Mouse (Mus musculus) spleen, adult 2 months (tissue): ENCODE data around the gene 1190005I06Rik. TPM values are rescaled to one million over a fixed set of nuclear protein-coding genes. Genes with fewer than 3 reads are reported as not detected.

ENCODE experiments used
- DNase-seq, 2 experiments: peaks; one replicate each; pipeline versions ENCODE4 v3.0.0 to v3.0.0-alpha.2; 2012 to 2021; ENCODE audit warnings: low spot score in 2 of 2, low read depth in 1 of 2
- H3K27ac ChIP-seq: fragments of 200-500 bp; 2 replicates; pipeline ENCODE4 v1.5.1; 2012; ENCODE audit warnings: low read length, inconsistent platforms; ENCODE audit not compliant: insufficient read depth
- H3K27me3 ChIP-seq: fragments of 200-500 bp; 2 replicates; pipeline ENCODE4 v1.6.1; 2012; ENCODE audit warnings: mild to moderate bottlenecking, moderate library complexity, low read length, inconsistent platforms; ENCODE audit not compliant: control insufficient read depth, insufficient read depth
- H3K36me3 ChIP-seq: fragments of 200-500 bp; 2 replicates; pipeline ENCODE4 v1.6.1; 2012; ENCODE audit warnings: mild to moderate bottlenecking, low read length, inconsistent platforms; ENCODE audit not compliant: control insufficient read depth, insufficient read depth
- H3K4me1 ChIP-seq: fragments of 200-500 bp; 2 replicates; pipeline ENCODE4 v1.6.1; 2011; ENCODE audit warnings: inconsistent platforms; ENCODE audit not compliant: control insufficient read depth, insufficient read depth, insufficient read length
- H3K4me3 ChIP-seq: fragments of 200-500 bp; 2 replicates; pipeline ENCODE4 v1.5.1; 2011; ENCODE audit warnings: mild to moderate bottlenecking, inconsistent platforms; ENCODE audit not compliant: insufficient read depth, insufficient read length; ENCODE audit errors: extremely low read depth
- CTCF ChIP-seq: fragments of 200-500 bp; IDR thresholded peaks from 2 replicates; pipeline ENCODE4 v1.5.1; 2011; ENCODE audit warnings: mild to moderate bottlenecking, inconsistent platforms; ENCODE audit not compliant: insufficient read depth, insufficient read length, insufficient replicate concordance; ENCODE audit errors: extremely low read depth
- POLR2A ChIP-seq: fragments of 200-500 bp; IDR thresholded peaks from 2 replicates; pipeline ENCODE4 v1.6.1; 2011; ENCODE audit warnings: low read depth, low read length, inconsistent platforms
- WGBS: fragments of 180-500 bp; shearing (Covaris S2); methylation state at CpG from one replicate; pipeline ENCODE4 v1.1.7; 2018; 5-methylcytosine and 5-hydroxymethylcytosine counted together
- polyA plus RNA-seq: library from polyadenylated mRNA; depleted of rRNA; stranded (reverse); fragments of >200 nt; gene quantifications from 2 replicates; pipeline ENCODE4 v1.2.3, GENCODE M21; 2012; rRNA removed

1190005I06Rik gene
- polyA plus RNA-seq, 1 experiment: 0.42 TPM

GRCm38 (mm10) chr8:120562680-120563347 lies 84.6 kb downstream of the 1190005I06Rik start:
- peaks cover 21% of the 10 kb centered on the region for H3K36me3 ChIP-seq
- DNase-seq: no peak
- H3K27me3 ChIP-seq: no peaks in the 10 kb centered on the region
- 90% methylated on average over 18 of the region's 18 CpGs for WGBS
- peaks cover 18% of the 10 kb centered on the region; the same call in 1 of the 2 replicates for H3K4me1 ChIP-seq
- peak overlapping the region; percentile 73; the same call in 1 of the 2 replicates for H3K27ac ChIP-seq
- no peak overlapping the region for H3K4me3 ChIP-seq
- TF ChIP-seq POLR2A (no peak), CTCF (no peak)

DNA sequence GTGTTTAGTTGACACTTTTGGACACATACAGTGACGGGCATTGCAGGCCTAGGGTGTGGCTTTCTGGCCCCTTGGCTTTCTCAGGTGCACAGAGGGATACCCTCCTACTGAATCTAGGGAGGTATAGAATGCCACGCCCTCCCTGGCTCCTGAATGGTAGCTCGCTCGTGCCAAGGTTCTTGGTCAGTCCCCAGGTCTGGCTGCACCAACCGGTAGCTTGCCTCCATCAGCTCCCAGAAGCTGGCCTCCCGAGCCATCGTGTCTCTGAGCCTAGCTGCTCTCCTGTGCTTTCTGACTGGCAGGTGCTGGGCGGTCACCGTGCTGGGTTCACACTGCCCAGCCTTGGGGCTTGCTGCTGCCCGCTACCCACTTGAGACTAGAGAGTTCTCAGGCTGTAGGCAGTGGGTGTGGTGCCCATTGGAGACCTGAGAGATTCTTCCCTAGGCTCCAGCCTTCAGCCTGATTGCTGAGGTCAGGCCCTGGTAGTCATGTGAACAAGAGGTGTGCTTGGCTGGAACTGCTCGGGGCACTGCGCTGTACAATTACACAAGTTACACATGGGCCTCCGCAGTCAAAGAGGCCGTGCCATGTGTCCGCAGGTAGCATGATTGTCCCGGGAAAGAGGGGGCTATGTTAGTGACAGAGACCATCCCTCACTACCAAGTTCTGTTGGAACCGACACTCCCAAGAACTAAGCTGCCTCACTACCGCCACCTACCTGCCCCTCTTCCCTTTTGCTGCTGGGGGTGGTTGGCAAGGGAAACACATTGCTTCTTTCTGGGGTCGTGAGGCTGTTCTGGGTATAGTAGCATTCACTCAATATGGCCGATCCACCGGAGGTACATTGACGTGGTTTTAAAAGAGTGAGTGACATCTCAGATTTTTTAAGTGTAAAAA lies 85.6 kb downstream of the 1190005I06Rik start:
- peaks cover 19% of the 10 kb centered on the region; the same call in 1 of the 2 replicates for H3K4me1 ChIP-seq
- H3K27me3 ChIP-seq: no peaks in the 10 kb centered on the region
- TF ChIP-seq CTCF: peak; percentile 26; the same call in 1 of the 2 replicates
- TF ChIP-seq POLR2A: no peak
- 86% methylated on average over 22 of the region's 22 CpGs for WGBS
- H3K36me3 ChIP-seq: peaks cover 12% of the 10 kb centered on the region
- no peak overlapping the region for H3K4me3 ChIP-seq
- no peak for DNase-seq
- H3K27ac ChIP-seq: no peak overlapping the region

DNA sequence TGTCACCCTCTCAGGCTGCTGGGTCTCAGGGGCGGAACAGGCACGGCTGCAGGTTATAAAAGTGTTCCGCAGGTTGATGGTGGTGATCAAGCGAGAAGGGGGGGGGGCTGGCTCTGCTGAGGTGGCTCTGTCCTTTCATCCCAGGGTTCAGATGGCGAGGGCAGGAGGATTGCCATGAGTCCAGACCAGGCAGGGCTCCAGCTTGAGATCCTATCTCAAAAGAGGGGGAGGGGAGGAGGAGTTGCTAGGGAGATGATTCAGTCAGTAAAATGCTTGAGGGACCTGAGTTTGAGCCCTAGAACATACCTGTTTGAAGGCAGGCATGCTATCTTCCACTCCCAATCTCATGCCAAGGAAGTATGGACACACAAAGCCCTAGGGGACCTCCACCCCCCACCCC lies 86.9 kb downstream of the 1190005I06Rik start:
- DNase-seq: no peak
- Histone ChIP-seq H3K36me3 (peaks cover 6% of the 10 kb centered on the region), H3K4me3 (no peak overlapping the region), H3K4me1 (peaks cover 23% of the 10 kb centered on the region; the same call in 1 of the 2 replicates), H3K27ac (no peak overlapping the region), H3K27me3 (no peaks in the 10 kb centered on the region)
- no peak for TF ChIP-seq POLR2A
- TF ChIP-seq CTCF: no peak
- 93% methylated on average over 5 of the region's 5 CpGs for WGBS

DNA sequence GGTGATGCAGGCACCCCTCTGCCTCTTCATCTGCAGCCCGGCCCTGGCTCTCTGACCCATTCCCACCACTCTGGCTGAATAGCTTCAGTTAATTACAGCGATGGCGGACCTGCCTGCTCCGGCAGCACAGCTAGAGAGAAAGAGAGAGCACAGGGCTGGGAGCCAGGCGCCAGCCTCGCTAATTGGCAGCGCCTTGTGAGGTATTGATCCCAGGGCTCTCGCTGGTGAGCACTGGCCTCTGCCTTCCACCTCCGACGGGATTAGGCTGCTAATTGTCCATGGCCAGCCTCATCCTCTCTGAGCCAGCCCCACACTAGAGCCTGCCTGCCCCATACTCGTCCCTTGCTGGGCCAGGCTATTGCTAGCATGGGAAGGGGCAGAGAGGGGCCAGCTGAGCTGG lies 87.8 kb downstream of the 1190005I06Rik start:
- no peak overlapping the region for H3K27ac ChIP-seq
- no peaks in the 10 kb centered on the region for H3K27me3 ChIP-seq
- 97% methylated on average over 11 of the region's 11 CpGs for WGBS
- H3K4me1 ChIP-seq: peaks cover 23% of the 10 kb centered on the region; the same call in 1 of the 2 replicates
- no peak overlapping the region for H3K4me3 ChIP-seq
- DNase-seq: no peak
- no peak for TF ChIP-seq POLR2A
- H3K36me3 ChIP-seq: peaks cover 10% of the 10 kb centered on the region

Other genes with a start within 250 kb of the 1190005I06Rik start
- 8.1 and 14.7 TPM in 2 replicates for gene Gins2, start 58.3 kb downstream of the 1190005I06Rik start, polyA plus RNA-seq
- 0.18 and 2.8 TPM in 2 replicates for gene Gm27021, start 20.4 kb upstream of the 1190005I06Rik start, polyA plus RNA-seq
- 437 and 535 TPM in 2 replicates for gene Cox4i1, start 20.6 kb upstream of the 1190005I06Rik start, polyA plus RNA-seq
- gene Emc8, start 20.9 kb upstream of the 1190005I06Rik start, polyA plus RNA-seq: 45.7 and 75.1 TPM in 2 replicates
- 255 and 267 TPM in 2 replicates for gene Irf8, start 88.7 kb upstream of the 1190005I06Rik start, polyA plus RNA-seq